Mouse (Mus musculus) frontal cortex, postnatal 36 days (tissue): ENCODE results near the gene Llgl2.

ENCODE experiments used
- DNase-seq, 2 experiments: peaks; one replicate each; pipeline ENCODE4 v3.0.0; 2022; ENCODE audit warnings: low spot score in 2 of 2

Llgl2 gene

DNA sequence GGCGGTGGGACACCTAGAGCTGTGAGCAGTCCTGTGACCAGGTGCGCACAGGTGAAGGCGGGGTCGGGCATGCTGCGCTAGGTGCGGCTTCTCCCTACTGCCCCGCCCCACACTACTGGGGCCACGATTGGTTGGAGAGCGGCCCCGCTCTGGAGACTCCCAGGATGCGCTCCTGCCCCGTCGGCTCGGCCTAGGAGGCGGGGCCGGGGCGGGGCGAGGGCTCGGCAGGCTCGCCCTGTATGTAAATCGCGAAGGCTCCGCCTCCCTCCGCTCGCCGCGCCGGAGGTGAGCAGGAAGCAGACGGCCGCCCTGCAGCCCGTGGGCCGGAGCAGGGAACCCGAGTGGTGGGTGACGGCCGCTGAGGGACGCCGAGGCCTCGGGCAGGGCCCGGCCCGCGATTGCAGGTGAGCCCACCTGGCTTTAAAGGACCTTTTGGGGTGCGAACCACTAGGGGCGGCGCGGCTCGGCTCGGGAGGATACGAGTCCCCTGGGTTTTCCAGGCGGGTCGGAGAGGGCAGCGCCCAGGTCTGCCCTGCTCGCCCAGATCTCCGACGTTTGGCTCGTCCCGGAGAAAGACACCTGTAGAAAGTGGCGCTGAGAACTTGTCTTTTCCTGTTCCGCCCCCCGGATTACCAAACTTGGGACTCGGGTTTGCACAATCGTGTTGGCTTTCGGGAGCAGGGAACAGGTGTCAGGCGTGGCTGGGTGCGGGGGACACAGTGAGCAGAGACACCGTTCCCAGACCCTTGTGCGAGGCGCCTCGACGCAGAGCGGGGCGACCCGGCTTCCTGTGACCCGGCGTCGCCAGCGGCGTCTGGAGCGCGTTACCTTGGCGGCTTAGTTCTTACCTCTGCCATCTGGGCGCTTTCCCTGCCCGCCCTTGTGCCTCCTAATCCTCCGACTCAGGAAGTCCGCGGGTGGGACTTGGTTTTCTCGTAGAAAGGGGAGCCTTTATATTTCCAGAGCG is at the start of gene Llgl2:
Llgl2 (plus strand) TSS at position 276 of the 967 bp plus-strand sequence.
- DNase-seq: peak; percentile 51 to 53

DNA sequence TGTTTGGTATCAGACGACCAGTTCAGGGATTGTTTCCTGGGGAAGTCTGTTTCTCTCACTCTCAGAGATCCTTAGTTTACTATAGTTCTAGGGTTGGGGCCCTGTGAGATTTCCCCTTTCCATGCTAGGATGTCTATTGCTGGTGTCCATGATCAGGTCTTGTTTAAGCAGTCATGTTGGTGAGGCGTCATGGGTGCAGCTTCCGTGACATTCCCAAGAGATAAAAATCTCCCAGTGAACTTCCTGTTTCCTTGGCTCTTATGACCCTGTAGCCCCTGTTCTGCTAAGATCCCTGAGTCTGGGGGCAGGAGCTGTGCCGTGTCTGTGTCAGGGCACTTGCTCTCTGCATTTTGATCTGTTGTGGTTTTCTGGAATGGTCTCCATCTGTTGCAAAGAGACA is 49.2 kb upstream of the Llgl2 start:
- DNase-seq: no peak

DNA sequence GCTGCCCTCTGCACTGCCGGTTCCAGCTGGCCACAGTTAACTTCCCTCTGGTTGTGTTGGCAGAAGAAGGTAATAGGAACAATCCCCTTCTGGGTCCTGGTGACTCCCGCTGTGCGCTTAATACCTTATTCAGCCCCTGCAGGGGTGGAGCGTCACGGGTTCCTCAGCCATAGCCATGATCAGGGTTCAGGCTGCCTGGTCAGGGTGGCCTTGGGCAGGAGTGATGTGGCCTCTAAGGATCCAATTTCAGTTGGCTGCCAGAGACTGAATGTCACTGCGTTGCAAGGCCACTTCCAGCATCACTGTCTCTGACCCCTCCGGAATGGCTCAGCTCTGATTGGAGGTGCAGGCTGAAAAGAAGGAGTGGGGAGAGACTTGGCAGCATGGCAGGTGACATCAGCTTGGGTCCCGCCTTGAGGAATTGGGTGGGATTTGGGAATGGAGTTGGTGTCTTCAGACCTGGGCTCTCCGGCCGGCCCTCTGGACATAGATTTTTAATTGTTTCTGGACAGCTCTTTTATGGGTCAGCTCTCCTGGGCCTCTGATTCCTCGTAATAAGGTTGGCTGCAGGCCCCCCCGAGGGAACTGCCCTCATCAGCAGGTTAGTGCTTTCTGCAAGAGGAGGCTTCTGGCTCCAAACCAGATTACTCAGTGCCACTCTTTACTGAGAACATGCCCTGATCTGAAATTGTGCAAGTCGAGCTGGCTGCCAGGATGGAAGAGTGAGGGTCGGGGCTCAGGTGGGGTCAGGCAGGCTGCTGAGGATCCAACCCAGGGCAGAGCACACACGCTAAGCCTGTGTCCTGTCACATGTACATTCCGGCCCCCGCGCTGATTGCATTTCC is 47.8 kb upstream of the Llgl2 start:
- DNase-seq: no peak

DNA sequence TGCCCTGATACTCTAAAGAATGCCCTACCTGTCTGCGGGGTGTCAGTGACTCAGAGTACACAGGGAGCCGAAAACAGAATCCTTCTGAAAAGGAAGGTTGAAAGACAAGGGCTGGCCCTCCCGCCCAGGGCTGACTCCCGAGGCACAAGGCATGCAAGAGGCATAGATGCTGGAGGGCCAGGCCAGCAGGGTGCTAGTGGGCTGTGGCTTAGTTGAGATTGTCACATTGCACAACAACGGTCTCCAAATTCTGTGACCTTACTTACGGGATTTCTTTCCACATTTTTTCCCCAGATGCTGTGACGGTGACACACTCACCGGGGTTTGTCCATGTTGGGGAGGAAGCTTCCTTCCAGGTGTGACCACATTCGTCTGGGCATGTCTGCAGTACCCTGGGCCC is 46.9 kb upstream of the Llgl2 start:
- DNase-seq: no peak

DNA sequence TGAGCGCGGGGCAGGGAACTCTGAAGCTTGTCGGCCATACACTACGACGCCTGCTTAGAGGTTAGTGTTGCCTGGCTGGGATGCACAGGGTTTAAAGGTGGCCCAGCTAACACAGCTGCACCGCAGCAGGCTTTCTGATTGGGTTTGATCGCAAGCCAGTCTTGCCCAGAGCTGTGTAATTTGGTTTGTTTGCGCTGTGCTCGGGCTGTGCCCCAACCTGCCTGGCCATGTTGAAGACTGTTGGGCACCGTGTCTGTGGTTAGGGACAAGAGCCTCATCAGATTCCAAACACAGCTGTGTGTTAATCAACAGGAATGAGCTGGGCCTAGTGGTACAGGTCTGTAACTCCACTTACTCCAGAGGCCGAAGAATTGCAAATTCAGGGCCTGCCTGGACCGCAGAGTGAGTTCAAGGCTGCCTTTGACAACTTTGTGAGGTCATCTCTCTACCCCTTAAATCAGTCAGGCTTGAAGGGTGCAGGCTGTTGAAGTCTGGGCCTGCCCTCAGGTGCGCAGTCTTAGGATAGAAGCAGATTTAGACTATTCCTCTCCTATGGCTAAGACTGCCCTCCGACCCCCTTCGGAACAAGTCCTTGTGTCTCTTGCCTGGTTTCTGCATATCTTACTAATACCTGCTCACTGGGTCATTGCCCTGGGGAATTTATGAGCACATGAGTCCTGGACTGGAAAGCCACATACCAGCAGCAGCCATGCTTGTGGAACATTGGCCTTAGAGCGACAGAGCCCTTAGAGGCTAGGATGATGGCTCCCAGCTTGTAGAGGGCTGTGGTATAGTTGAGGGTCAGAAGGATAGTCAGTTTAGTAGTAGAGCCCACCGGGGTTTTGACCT is 46.1 kb upstream of the Llgl2 start:
- DNase-seq: no peak

DNA sequence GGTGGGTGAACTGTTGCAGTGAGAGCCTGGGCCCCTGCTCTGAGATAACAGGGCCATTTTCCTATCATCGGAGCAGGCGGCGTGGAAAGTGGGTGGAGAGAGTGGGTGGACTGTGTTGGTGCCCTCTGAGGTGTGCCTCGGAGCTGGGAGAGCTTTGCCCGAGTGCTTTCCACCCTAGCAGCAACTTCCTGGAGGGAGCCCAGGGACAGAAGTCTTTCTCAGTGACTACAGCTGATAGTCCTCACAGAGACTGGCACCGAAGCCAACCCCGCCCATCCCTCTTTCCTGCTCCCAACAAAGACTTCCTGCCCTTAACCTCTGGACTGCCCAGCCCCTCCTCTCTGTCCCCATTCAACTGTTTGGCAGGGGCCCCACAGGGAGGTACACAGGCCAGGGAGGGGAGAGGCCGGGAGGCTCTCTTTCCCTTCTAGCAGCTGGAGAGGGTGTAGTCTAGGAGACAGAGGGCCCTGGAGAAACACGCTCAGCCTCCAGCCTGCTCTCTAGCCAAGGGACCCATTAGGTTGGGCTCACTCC is 44.7 kb upstream of the Llgl2 start:
- peak; percentile 35 to 52 for DNase-seq

DNA sequence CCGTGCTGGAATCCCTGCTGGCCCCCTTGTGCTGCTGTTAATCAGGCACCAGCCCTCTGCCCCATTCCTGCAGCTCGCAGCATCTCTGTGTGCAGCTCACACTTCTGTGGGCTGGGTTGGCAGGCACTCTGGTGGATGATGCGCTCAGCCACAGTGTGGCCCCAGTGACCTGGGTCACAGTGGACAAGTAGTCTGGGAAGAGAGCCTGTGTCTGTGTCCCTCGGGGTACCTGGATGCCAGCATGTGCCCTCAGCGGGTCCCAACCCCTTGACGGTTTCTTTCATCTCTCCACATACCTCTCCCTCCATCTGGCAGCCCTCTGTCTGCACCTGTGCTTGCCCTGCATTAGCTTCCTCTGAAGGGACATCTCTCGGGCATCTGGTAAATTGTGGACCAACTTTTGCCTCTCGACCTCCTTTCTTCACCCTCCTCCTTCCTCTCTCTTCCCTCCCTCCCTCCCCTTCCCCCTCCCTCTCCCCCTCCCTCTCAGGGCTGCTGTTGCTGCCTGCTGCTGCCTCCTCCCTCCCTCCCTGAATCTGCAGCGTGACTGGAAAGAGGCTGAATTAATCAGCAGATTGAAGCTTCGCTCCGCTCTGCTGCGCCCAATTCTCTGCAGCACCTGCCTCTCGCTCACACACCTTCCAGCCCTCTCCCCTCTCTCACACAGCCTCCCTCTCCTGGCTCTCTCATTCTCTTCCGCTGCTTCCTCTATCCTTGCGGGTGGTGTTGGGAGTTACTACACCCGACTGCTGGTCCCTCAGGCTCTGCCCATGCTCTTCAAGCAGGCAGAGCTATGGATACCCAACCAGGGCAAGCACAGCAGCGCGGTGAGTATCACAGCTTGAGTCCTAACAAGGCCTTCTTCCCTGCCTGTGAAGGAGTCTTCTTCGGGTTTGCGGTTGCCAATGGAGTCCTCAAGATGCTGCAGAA is 43.4 kb upstream of the Llgl2 start:
- peak; percentile 68 to 70 for DNase-seq

DNA sequence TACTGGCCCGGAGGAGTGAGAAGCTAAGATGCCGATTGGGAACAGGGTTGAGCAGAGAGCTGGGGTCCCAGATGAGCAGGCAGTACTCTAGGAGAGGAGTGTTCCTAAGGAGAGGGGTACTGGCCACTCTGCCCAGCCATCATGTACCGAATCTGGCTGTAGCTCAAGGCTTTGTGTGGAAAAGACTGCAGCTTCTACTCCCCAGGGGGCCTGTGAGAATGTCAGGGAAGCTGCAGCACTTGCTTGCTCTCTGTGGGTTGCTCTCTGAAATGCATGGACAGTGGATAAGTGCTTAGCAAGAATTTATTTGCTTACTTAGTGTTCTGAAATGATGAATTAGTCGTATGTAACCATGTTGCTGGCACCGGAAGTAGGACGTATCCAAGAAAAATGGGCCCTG is 37.4 kb upstream of the Llgl2 start:
- no peak for DNase-seq

DNA sequence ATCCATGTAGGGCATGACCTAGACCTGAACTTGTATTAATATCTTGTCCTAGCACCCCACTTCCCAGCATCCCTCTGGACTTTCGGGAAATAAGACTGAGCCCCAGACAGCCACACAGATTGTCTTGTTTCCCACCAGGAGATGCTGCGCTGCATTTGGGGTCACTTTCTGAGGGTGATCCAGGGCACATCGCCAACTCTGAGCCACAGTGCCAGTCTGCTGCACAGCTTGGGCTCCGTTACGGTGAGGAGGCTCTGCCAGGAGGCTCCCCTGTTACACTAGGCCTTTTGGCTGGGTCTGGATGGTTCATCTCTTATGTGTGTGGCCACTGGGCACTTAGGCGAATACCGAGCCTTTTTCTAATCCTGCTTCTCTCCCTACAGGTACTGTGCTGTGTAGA is 34.1 kb upstream of the Llgl2 start:
- DNase-seq: no peak

DNA sequence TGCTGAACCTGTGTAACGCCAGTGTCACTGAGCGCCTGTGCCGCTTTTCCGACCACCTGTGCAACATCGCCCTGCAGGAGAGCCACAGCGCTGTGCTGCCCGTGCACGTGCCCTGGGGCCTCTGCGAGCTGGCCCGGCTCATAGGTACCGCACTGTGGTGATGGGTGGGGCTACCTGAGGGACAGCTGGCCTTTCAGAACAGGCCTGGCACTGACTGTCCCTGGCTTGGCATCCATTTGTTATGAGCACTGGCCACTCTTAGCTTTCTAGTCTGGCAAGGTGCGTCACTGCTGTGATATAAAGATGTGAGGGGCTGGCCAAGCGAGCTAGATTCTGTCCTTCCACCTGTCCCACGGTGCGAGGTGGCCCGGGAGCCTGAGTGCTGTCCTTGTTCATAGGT is 31.9 kb upstream of the Llgl2 start:
- DNase-seq: no peak

DNA sequence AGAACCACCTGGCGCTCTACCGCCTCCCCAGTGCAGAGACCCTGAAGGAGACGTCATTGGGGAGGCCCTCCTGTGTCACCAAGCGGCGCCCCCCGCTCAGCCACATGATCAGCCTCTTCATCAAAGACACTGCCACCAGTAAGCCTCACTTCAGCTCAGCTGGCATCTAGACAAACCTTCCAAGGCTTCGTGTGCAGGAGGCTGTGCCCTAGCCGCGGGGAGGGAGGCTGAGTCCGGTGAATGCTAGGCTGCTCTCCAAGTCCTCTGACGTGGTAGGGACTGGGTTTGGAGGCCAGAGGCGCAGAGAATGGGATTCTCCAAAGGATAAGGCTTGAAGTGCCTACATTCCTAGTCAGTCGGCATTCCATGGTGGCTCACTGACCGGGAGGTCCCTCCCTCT is 31.5 kb upstream of the Llgl2 start:
- no peak for DNase-seq

DNA sequence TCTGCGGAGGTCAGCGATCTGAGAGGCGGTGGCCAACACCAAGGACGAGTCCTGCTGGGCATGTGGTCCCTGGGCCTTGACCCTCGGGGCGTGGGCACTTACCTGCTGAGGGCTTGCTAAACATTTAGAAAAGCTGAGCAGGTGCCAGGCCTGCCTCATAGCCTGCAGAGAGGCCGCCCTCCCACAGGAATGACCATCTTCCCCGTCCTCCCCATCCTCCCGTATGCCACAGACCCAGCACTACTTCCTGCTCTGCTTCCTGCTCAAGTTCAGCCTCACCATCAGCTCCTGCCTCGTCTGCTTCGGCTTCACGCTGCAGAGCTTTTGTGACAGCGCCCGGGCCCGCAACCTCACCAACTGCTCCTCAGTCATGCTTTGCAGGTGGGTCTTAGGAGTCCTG is 27.0 kb upstream of the Llgl2 start:
- no peak for DNase-seq

DNA sequence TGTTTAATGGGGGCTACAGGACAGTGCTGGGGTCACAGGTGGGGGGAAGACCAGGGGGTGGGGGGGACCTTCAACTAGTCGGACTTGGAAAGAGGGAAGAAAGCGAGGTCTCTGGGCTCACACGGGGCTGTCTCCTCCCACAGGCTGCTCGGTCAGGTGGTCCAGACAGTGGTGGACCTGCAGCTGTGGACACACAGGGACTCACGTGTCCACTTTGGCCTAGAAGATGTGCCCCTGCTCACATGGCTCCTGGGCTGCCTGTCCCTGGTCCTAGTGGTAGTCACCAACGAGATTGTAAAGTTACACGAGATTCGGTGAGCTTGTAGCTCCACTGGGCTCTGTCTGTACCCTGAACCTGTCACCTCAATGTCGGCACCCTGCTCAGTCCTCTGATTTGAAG is 26.2 kb upstream of the Llgl2 start:
- no peak for DNase-seq

DNA sequence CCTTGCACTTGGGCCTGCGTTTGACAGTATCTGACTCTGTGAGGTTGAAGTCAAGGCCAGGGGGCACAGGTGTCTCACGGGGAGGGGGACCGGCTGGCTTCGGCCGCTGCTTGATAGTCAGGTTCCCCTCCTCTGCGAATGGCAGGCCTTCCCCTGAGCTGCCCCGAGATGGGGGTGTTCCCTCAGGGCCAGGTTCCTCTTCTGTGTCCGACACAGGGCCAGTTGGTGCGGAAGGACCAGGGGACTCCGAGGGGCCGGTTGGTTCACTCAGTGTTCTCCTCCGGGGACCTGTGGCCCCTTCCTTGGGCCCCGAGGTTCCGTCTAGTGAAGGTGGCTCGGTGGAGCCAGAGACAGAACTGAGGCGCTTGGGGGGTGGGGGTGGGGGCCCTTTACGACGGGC is 22.9 kb upstream of the Llgl2 start:
- DNase-seq: no peak

DNA sequence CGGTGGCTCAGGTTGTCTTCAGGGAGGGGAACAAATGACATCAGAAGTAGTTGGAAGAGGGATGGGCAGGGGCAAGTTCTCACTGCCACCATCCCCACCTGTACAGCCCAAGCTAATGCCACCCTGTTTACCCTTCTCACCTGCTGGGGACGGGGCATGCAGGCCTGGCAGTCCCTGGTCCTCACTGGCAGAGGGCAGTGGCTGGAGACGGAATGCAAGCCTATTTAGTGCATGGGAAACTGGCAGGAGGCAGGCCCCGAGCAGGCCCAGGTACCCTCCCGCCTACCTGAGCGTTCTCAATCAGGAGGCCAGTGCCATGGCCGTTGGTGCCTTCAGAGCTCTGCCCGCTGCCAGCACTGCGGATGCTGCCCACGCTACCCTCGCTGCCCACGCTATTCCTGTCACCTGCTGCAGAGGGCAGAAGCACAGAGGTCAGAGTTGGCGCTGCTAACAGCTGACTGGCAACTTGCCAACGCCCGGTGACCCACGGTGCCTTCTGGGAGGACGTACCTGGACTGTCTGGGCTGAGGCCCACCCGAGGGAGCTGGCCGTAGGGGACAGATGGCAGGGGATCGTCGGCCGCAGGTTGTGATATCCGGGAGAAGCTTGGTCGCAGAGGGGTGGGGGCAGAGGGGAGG is 20.7 kb upstream of the Llgl2 start:
- DNase-seq: no peak

DNA sequence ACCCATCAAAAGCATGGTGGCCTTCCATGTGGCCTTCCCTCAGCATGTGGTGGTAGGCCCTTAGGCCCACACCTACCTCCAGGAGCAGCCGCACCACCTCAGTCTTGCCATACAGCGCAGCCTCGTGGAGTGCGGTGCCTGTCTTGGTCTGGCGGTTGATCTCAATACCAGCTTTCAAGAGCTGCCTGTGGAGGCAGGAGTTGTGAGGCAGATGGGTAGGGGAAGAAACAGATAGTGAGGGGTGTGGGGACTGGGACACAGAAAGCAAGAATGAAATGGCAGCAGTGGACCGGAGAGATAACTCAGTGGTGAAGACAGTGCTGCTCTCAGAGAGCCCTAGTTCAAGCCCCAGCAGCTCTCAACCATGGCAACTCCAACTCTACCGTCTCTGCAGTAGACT is 18.8 kb upstream of the Llgl2 start:
- DNase-seq: no peak

DNA sequence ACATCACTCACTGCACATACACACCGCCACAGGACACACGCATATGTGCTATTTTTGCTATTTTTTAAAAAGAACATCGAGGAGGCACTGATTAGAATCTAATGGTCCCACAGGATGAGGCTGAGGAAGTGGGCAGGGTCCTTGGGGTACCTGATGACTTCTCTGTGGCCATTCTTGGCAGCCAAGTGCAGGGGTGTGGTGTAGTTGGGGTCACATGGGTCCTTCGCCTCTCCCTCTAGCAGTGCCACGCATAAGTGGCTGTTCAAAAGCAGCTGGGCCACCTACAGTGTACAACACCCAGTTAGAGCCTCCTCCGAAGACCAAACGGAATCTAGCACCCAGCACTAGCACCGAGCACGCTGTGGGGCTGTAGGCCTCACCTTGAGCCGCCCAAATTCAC is 17.7 kb upstream of the Llgl2 start:
- DNase-seq: no peak

DNA sequence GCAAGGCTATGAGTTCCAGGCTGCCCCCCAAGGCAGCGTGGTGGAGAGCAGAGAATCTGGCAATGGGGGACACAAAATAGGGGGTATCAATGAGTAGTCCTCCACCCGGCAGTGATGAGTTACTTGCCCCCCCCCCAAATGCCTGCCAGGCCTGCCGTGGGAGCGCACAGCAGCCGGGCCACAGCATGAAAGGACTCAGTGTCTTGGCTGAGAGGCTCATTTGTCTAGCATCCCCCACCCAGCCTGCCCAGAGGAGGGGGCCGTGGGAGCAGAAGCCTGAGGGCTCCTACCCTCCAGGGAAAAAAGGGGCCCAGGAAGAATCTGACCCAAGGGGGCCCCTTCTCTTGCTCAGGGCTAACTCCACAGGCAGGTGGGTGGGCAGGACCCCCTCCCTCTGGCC is 16.5 kb upstream of the Llgl2 start:
- DNase-seq: no peak

DNA sequence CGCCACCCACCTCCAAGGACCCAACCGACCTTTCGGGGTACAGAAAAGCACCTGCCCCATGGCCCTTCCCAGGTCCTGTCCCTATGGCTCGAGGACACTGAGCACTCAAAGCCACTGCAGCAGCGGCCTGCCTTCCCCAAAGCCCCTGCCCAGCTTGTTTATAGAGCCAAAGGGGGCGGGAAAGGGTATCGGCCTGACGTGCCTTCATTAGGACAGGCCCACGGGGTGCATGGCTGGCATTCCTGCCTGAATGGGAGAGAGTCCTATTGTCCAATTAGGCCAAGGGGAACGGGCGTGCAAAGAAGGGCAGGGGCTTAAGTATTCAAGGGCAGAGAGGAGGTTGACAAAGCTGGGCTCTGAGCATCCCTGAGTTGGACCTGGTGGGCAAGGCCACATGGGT is 15.9 kb upstream of the Llgl2 start:
- no peak for DNase-seq

DNA sequence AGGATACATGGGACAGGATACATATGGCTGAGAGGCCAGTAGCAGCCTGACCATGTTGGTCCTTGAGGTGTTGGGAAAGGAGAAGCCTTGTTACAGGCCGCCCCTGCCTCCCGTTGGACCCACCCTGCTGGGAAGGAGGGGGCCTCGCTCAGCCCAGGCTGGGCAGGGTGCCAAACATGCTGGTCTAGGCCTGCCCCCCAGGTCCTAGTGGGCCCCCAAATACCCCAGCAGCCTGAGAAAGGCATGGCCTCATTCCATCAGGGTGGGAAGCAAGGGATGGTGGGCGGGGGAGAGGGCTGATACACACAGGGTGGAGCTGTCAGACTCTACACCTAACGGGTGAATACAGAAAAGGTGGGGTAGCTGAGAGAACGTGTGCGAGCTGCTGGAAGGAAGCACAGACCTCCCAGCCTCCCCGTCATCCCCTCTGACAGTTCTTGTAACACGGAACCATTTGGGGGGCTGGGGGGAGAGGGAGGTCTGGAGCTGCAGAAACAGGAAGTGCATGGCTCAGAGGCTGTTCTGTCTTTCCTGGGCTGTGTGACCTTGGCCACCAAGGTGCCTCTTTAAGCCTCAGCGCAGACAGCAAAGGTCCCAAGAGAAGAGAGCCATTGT is 15.0 kb upstream of the Llgl2 start:
- DNase-seq: no peak
